In the genomic region with DNA sequence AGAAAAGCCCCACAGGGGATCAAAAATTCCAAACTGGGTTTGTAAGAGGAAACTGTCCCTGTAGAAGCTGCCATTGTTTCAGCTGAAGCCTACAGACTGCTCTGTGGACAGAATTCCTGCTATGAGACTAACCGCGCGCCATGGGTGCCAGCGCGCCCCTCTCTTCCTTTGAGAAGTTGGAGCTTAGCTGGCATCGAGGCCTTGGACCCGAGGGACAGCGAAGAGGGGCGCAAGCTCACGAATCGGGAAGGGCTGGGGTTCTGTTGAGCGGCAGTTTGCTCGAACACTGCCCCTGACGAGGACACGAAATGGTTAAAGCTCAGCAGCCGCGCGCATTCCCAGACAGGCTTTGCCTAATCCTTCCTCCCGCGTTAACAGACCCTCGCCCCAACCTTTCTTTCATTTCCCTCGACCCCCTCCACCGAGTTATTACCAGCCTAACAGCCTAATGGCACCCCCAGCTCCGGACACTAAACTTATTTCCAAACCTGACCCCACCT, we compare ENCODE assay signal across 8 mouse cellular contexts. TPM values are rescaled to one million over a fixed set of nuclear protein-coding genes. Genes with fewer than 3 reads are reported as not detected.
DNase-seq lines count a peak whose midpoint lies in the region; ATAC-seq and TF ChIP-seq lines count a peak whose summit lies in the region.

No protein-coding gene starts in this region.

- no peak for TF ChIP-seq POLR2A in bone marrow, adult 2 months (IDR thresholded peaks at IDR 0.05; ENCODE audit: borderline replicate concordance, control insufficient read depth, low read depth, low read length)

- no peaks in the 10 kb centered on the region for H3K36me3 ChIP-seq in megakaryocyte, embryonic 14.5 days (replicated peaks; ENCODE audit: low read length)
- peaks cover 8% of the 10 kb centered on the region for H3K36me3 ChIP-seq in forebrain, embryonic 11.5 days (ENCODE audit: control insufficient read depth, insufficient read depth, low read length)

- no peak overlapping the region; the same call in 1 of the 2 replicates for H3K27ac ChIP-seq in bone marrow, adult 2 months (ENCODE audit: control insufficient read depth, insufficient read depth, low read depth, low read length, poor library complexity)
- peak overlapping the region; percentile 93 for H3K27ac ChIP-seq in forebrain, embryonic 11.5 days (ENCODE audit: low read depth, low read length)

- H3K9me3 ChIP-seq in megakaryocyte, embryonic 14.5 days, result peaks cover 27% of the 10 kb centered on the region
- H3K9me3 ChIP-seq in forebrain, embryonic 11.5 days (ENCODE audit: control insufficient read depth, low read length), result no peaks in the 10 kb centered on the region

- TF ChIP-seq CTCF in bone marrow, adult 2 months (IDR thresholded peaks at IDR 0.05; ENCODE audit: control insufficient read depth, insufficient read depth, low read length), result no peak

- H3K4me1 ChIP-seq in megakaryocyte, embryonic 14.5 days, result peaks cover 37% of the 10 kb centered on the region
- H3K4me1 ChIP-seq in bone marrow, adult 2 months (ENCODE audit: control insufficient read depth, insufficient read depth, low read length), result no peaks in the 10 kb centered on the region
- peaks cover 7% of the 10 kb centered on the region; the same call in 1 of the 2 replicates for H3K4me1 ChIP-seq in forebrain, embryonic 11.5 days (replicated peaks; ENCODE audit: control insufficient read depth, insufficient read depth, low read length)

- H3K9ac ChIP-seq in forebrain, embryonic 11.5 days (ENCODE audit: low read length), result peak overlapping the region; percentile 84

- H3K4me2 ChIP-seq in forebrain, embryonic 11.5 days (ENCODE audit: low read depth, low read length, severe bottlenecking), result peak overlapping the region; percentile 97

- ATAC-seq in megakaryocyte, adult 5-6 weeks (ENCODE audit: poor library complexity, severe bottlenecking), result no peak
- peak; percentile 70 for ATAC-seq in forebrain, embryonic 11.5 days (replicated peaks; ENCODE audit: low FRiP score)
- no peak for ATAC-seq in megakaryocyte progenitor cell, adult 5-6 weeks (replicated peaks; ENCODE audit: poor library complexity)
- no peak for ATAC-seq in granulocyte monocyte progenitor cell, adult 5-6 weeks (replicated peaks; ENCODE audit: poor library complexity, severe bottlenecking)

- peaks cover 59% of the 10 kb centered on the region for H3K27me3 ChIP-seq in megakaryocyte, embryonic 14.5 days (replicated peaks)
- H3K27me3 ChIP-seq in forebrain, embryonic 11.5 days (ENCODE audit: control insufficient read depth, insufficient read depth, low read length), result no peaks in the 10 kb centered on the region

- peak; percentile 90 for DNase-seq in forebrain, embryonic 11.5 days (ENCODE audit: low spot score)
- DNase-seq in hindlimb bud, embryonic 11.5 days (ENCODE audit: extremely low spot score, low read depth, low spot score), result peak; percentile 61
- peak; percentile 83 for DNase-seq in mesoderm, embryonic 11.5 days (ENCODE audit: low read depth, low spot score)

- under 1% methylated on average over 24 of the region's 24 CpGs for WGBS in bone marrow, adult 2 months
- under 1% methylated on average over 24 of the region's 24 CpGs for WGBS in forebrain, embryonic 11.5 days

- H3K4me3 ChIP-seq in megakaryocyte, embryonic 14.5 days (replicated peaks), result peak overlapping the region; percentile 93
- peak overlapping the region; percentile 45 for H3K4me3 ChIP-seq in bone marrow, adult 2 months (replicated peaks; ENCODE audit: control insufficient read depth, low read depth, low read length)
- H3K4me3 ChIP-seq in forebrain, embryonic 11.5 days (ENCODE audit: low read depth, low read length), result peak overlapping the region; percentile 80

RNA-seq across cellular contexts. Expression of a gene that starts 1.8 kb away (rescaled TPM):
- polyA plus RNA-seq in megakaryocyte, embryonic 14.5 days (2012; ENCODE audit: insufficient read depth, low replicate concordance), result 0.26 TPM in 1 of 2 replicates, not detected in the other
- 0.11 TPM in 1 of 2 replicates, not detected in the other for total RNA-seq in megakaryocyte, adult 5-6 weeks (2015)
- 0.04 and 0.08 TPM in 2 replicates for total RNA-seq in megakaryocyte, adult 5-6 weeks (2017)
- polyA plus RNA-seq in bone marrow, adult 2 months (2011; ENCODE audit: insufficient read depth, insufficient read length, low replicate concordance, missing spikeins), result 0.20 and 0.57 TPM in 2 replicates
- 14.0 and 15.2 TPM in 2 replicates for polyA plus RNA-seq in forebrain, embryonic 11.5 days (2014; fragmentation: Nextera tagmentation; extraction: Ambion mirVana)
- total RNA-seq in megakaryocyte progenitor cell, adult 5-6 weeks (2015), result 0.02 TPM in 1 of 2 replicates, not detected in the other
- total RNA-seq in megakaryocyte progenitor cell, adult 5-6 weeks (2017), result not detected in 2 replicates
- total RNA-seq in granulocyte monocyte progenitor cell, adult 5-6 weeks (2014; fragmentation: Nextera tagmentation), result not detected in 2 replicates
- not detected in 2 replicates for total RNA-seq in granulocyte monocyte progenitor cell, adult 5-6 weeks (2017)
